Mouse (Mus musculus): ENCODE results near the gene Gm17087. TPM values are rescaled to one million over a fixed set of nuclear protein-coding genes. Genes with fewer than 3 reads are reported as not detected.
A peak's percentile ranks its signal among the peaks of the same experiment; 100 is the strongest.

Gene Gm17087
- total and polyA plus RNA-seq, 3 experiments: 0.17 TPM; not detected in 2

DNA sequence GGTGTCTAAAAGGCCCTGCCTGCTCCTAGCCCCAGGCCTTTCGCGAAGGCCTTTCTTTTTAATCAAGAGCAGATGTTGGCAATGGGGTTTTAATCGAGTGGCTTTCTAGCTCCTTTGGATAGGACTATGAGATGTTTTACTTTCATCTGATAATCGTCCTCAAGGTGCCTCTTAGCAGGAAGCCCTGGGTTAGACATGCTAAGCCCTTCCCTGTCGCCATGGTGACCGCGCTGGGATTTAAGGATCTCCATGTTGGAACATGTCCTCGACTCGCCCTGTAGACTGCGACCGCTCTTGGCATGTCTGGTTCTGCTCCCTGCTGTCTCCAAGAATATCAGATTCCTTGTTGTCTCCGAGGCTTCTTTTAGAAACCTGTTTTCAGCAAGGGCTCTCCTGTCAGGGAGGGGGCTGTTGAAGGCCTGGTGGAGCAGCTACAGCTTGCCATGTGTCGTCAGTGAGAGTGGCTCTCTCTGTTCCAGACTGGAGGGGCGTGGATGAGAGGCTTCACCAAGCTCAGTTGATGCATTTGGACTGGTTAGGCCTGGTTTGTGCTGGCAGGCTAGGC, 24.7 kb downstream of the Gm17087 start:
- Histone ChIP-seq H3K36me3 (ENCODE audit: control insufficient read depth in 1 of 2, insufficient read depth in 2 of 2, low read length in 2 of 2) (no peaks in the 10 kb centered on the region), H3K27me3 (ENCODE audit: control insufficient read depth in 1 of 2, insufficient read depth in 2 of 2, low read length in 2 of 2) (no peaks in the 10 kb centered on the region; a peak in 1 of 4 replicates), H3K79me2 (ENCODE audit: control insufficient read depth, insufficient read depth, low read length, poor library complexity) (no peaks in the 10 kb centered on the region), H3K9me3 (replicated peaks; ENCODE audit: insufficient read depth, low read length) (no peaks in the 10 kb centered on the region), H3K4me3 (ENCODE audit: control insufficient read depth in 1 of 2, insufficient read depth in 1 of 2, low read depth in 2 of 2, low read length in 2 of 2) (no peak overlapping the region), H3K9ac (ENCODE audit: control insufficient read depth, low read depth, low read length, poor library complexity, severe bottlenecking) (no peak overlapping the region), H3K27ac (ENCODE audit: control insufficient read depth, low read depth, low read length) (no peak overlapping the region), H3K4me1 (ENCODE audit: control insufficient read depth in 1 of 2, insufficient read depth in 2 of 2, low read length in 2 of 2) (no peaks in the 10 kb centered on the region)
- TF ChIP-seq ZNF384 (IDR thresholded peaks at IDR 0.05; ENCODE audit: low read depth, low read length): no peak
- no peak for TF ChIP-seq MEF2A (IDR thresholded peaks at IDR 0.05; ENCODE audit: extremely low read depth, insufficient replicate concordance, low read depth, low read length, poor library complexity, severe bottlenecking)
- no peak for TF ChIP-seq EP300 (IDR thresholded peaks at IDR 0.05; ENCODE audit: low read depth in 1 of 2, low read length in 2 of 2)
- TF ChIP-seq ETS1 (IDR thresholded peaks at IDR 0.05; ENCODE audit: low read depth, low read length): no peak
- DNase-seq (ENCODE audit: low read depth, low spot score): no peak

DNA sequence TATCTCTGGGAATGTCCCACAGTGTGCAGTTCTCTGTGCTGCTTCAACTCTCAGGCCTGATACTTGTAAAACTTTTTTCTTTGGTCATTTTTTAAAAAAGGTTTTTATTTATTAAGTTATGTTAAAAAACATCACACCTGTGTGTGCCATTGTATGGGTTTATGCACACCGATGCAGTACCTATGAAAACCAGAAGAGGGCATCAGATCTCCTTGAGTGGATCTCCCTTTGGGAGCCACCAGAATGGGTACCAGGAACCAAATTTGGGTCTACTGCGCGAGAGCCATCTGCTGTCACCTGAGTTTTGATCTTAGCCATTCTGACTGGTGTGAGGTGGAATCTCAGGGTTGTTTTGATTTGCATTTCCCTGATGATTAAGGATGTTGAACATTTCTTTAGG, 28.6 kb downstream of the Gm17087 start:
- TF ChIP-seq TAL1 (IDR thresholded peaks at IDR 0.05; ENCODE audit: low read length) (no peak), SMC3 (IDR thresholded peaks at IDR 0.05; ENCODE audit: low read depth, low read length) (peak; percentile 50), CTCF (IDR thresholded peaks at IDR 0.05 in 2 of 3, conservative IDR thresholded peaks at IDR 0.05 in 1 of 3; ENCODE audit: control insufficient read depth in 1 of 3, insufficient read depth in 1 of 3, low read depth in 2 of 3, low read length in 3 of 3, poor library complexity in 1 of 3, severe bottlenecking in 1 of 3) (peak; percentile 33 to 63 (median 52); a peak in 5 of 6 replicates), RAD21 (IDR thresholded peaks at IDR 0.05; ENCODE audit: low read depth, low read length) (peak; percentile 38), USF2 (IDR thresholded peaks at IDR 0.05; ENCODE audit: borderline replicate concordance in 1 of 2, insufficient read depth in 1 of 2, low read depth in 1 of 2, low read length in 2 of 2) (no peak)
- Histone ChIP-seq H3K27ac (ENCODE audit: control insufficient read depth, low read depth, low read length) (no peak overlapping the region), H3K4me1 (ENCODE audit: control insufficient read depth in 1 of 2, insufficient read depth in 2 of 2, low read length in 2 of 2) (no peaks in the 10 kb centered on the region), H3K36me3 (ENCODE audit: control insufficient read depth in 1 of 2, insufficient read depth in 2 of 2, low read length in 2 of 2) (no peaks in the 10 kb centered on the region), H3K9ac (ENCODE audit: control insufficient read depth, low read depth, low read length, poor library complexity, severe bottlenecking) (no peak overlapping the region), H3K79me2 (ENCODE audit: control insufficient read depth, insufficient read depth, low read length, poor library complexity) (no peaks in the 10 kb centered on the region), H3K27me3 (ENCODE audit: control insufficient read depth in 1 of 2, insufficient read depth in 2 of 2, low read length in 2 of 2) (no peaks in the 10 kb centered on the region; a peak in 1 of 4 replicates), H3K9me3 (replicated peaks; ENCODE audit: insufficient read depth, low read length) (no peaks in the 10 kb centered on the region), H3K4me3 (ENCODE audit: control insufficient read depth in 1 of 2, insufficient read depth in 1 of 2, low read depth in 2 of 2, low read length in 2 of 2) (no peak overlapping the region)
- peak; percentile 28 for DNase-seq (ENCODE audit: low read depth, low spot score)

GRCm38 (mm10) chr17:8536522-8536921, 30.2 kb downstream of the Gm17087 start:
- Histone ChIP-seq H3K36me3 (ENCODE audit: control insufficient read depth in 1 of 2, insufficient read depth in 2 of 2, low read length in 2 of 2) (no peaks in the 10 kb centered on the region), H3K9me3 (replicated peaks; ENCODE audit: insufficient read depth, low read length) (no peaks in the 10 kb centered on the region), H3K79me2 (ENCODE audit: control insufficient read depth, insufficient read depth, low read length, poor library complexity) (no peaks in the 10 kb centered on the region), H3K27me3 (ENCODE audit: control insufficient read depth in 1 of 2, insufficient read depth in 2 of 2, low read length in 2 of 2) (no peaks in the 10 kb centered on the region; a peak in 1 of 4 replicates), H3K9ac (ENCODE audit: control insufficient read depth, low read depth, low read length, poor library complexity, severe bottlenecking) (no peak overlapping the region), H3K4me1 (ENCODE audit: control insufficient read depth in 1 of 2, insufficient read depth in 2 of 2, low read length in 2 of 2) (no peaks in the 10 kb centered on the region), H3K4me3 (ENCODE audit: control insufficient read depth in 1 of 2, insufficient read depth in 1 of 2, low read depth in 2 of 2, low read length in 2 of 2) (no peak overlapping the region), H3K27ac (ENCODE audit: control insufficient read depth, low read depth, low read length) (no peak overlapping the region)
- DNase-seq (ENCODE audit: low read depth, low spot score): no peak
- TF ChIP-seq MYC (IDR thresholded peaks at IDR 0.05; ENCODE audit: low read depth, low read length) (no peak), TCF12 (IDR thresholded peaks at IDR 0.05; ENCODE audit: low read depth, low read length) (no peak), CHD1 (IDR thresholded peaks at IDR 0.05; ENCODE audit: low read depth, low read length) (no peak), USF2 (IDR thresholded peaks at IDR 0.05; ENCODE audit: borderline replicate concordance in 1 of 2, insufficient read depth in 1 of 2, low read depth in 1 of 2, low read length in 2 of 2) (no peak), RCOR1 (IDR thresholded peaks at IDR 0.05; ENCODE audit: low read depth, low read length) (no peak), JUND (IDR thresholded peaks at IDR 0.05; ENCODE audit: low read depth, low read length) (no peak), TBP (IDR thresholded peaks at IDR 0.05; ENCODE audit: low read depth, low read length) (no peak), POLR2AphosphoS5 (IDR thresholded peaks at IDR 0.05; ENCODE audit: borderline replicate concordance, low read depth, low read length) (no peak), GATA1 (IDR thresholded peaks at IDR 0.05; ENCODE audit: low read depth, low read length) (no peak)

Data from MEL (cell line).